Mouse (Mus musculus) skeletal muscle tissue, adult 2 months (tissue): ENCODE measurements around the gene Bcas1.
"Not testable (repeated sequence)": the region's sequence is repeated elsewhere in the genome, so short reads cannot be mapped to it uniquely, and the experiment has no call there.

Experiments used
- DNase-seq: peaks from one replicate; pipeline ENCODE4 v3.0.0-alpha.2; 2012; ENCODE audit warnings: low read depth, low spot score

Bcas1 gene

DNA sequence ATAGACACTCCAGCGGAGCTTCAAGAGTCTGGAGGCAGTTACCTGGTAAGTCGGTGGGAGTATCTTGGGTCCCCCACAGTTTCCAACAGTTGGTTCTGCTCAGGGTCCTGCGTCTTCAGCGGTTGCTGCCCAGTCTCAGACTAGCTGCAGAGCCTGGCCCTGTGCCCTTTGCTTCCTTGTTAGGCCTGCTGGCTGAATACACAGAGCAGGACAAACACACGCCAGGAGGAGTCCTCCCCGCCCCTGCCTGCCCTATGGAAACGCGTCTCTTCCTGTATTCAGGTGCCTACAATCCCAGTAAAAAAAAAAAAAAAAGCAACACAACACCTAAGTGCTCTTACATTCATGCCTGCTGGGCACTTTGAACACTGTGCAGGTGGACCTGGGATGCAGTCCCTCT is at the start of gene Bcas1:
Gene Bcas1 (minus strand): TSS at position 142 of the 400 bp plus-strand sequence.
- no peak for DNase-seq

DNA sequence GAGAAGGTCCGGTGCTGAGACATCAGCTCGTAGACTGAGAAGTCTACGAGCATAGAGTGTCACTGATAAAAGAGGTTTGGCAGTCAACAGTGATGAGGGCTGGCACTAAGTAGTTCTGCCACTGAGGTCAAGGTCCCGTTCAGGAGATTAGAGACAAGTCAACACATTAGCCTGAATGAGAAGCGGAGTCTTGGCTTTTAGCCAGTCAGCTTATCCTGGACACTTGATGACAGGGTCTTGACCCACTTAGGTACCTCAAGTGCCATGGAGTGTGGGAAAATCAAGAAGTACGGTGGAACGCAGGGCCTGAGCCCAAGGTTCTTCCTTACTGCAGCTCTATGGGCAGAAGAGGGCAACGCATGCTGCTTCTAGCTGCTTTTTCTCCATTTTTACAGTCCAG is 49.0 kb upstream of the Bcas1 start:
- no peak for DNase-seq

DNA sequence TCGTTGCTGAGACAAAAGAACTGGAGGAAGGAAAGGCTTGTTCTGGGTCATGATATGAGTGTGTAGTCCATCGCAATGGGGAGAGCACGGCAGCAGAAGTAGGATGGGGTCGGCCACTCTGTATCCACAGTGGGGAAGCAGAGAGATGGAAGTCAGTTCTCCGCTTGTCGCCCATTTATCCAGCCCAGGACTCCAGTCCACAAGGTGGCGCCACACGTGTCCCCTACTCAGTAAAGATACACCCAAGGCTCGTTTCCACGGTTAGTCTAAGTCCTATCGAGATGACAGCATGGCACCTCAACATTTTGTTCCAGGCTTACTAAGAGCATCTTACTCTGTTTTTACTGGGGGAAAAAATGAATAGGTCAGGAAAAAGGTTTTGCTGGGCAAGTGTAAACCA is 48.6 kb upstream of the Bcas1 start:
- no peak for DNase-seq

DNA sequence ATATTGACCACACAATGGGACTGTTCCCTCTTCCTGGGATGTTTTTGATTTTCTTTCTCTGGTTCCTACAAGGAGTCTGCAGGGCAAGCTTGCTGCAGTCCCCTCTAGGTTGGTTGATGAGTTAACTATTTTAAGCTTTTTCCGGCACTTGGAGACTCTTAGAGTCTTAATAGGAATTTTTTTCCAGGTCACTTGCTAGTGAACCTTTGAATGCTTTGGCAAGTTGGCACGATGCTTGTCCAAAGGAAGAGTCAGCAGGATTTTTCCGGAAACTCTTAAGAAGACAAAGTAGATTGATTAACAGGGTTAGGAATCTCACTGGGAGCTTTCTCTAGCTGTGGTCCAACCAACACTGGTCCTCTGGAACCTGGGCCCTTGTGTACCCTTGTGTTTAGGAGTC is 47.5 kb upstream of the Bcas1 start:
- no peak for DNase-seq

- no peak for DNase-seq
Measured at GRCm38 (mm10) chr2:170474125-170474524, 46.5 kb upstream of the Bcas1 start.

GRCm38 (mm10) chr2:170470591-170470990 is 42.9 kb upstream of the Bcas1 start:
- no peak for DNase-seq

DNA sequence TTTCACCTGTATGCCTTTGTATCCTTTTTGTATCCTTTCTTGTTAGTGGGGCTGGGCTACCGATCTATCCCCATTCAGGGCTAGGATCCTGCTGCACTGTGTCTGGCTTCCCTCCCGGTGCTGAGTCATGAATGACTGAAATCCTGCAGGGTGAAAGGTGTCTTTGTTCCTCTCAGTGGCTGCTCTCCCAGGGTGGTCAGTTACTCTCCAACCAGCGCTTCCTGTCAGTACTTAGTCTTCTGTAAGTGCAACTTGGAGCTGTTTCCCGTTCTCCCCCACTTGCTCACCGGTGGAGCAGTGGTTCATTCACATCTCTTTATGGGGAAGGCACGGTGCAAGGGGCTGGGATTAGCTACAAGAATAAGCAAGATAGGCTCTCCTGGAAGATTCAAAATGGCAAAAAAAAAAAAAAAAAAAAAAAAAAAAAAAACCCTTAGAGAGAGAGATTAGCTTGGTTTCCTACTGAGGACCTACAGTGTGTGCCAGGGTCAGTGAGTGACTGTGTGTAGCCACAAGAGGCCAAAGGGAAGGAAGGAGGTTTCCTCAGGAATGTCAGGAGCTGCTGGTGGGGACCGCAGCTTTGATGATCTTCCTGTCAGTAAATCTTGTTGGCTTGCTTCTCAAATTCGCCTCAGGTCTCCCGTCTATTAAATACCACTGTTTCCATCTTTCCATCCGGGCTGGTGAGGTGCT is 42.1 kb upstream of the Bcas1 start:
- DNase-seq = no peak

DNA sequence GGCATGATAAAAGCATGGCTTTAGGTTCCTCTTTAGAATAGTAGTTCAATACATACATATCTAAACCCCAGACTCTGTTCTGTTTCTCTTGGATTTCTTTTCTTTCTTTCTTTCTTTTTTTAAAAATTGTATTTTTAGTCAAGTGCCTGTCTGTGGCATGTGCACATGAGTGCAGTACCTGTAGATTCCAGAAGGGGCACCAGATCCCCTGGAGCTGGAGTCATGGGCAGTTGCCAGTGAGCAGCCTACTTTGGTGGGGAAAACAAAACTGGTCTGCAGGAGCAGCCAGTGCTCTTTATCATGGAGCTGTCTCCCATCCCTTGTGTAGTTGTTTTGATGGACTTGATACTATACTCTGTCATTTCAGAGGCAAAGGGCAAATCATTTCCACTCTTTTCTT is 40.4 kb upstream of the Bcas1 start:
- DNase-seq = no peak

GRCm38 (mm10) chr2:170464817-170465216 is 37.2 kb upstream of the Bcas1 start:
- DNase-seq = no peak

GRCm38 (mm10) chr2:170461652-170462051 is 34.0 kb upstream of the Bcas1 start:
- no peak for DNase-seq

DNA sequence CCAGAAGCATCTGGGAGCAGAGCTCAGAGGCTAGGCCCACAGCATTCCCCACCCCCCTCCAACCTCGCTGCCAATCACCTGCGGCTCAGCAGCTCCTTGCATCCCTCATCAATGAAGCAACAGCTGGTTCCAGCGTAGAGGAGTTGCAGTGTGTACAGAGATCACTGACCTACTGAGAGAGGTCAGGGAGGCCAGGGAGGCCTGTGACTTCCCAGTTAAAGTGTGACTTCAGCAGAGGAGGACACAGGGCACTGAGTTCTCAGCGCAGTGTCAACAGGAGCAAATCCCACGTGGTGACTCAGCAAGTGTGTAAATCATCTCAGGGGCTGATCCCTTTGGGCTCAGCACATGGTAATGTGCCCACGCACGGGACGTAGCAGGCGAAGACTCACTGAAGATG is 32.2 kb upstream of the Bcas1 start:
- DNase-seq = no peak

- no peak for DNase-seq
Measured at GRCm38 (mm10) chr2:170459183-170459582, 31.5 kb upstream of the Bcas1 start.

DNA sequence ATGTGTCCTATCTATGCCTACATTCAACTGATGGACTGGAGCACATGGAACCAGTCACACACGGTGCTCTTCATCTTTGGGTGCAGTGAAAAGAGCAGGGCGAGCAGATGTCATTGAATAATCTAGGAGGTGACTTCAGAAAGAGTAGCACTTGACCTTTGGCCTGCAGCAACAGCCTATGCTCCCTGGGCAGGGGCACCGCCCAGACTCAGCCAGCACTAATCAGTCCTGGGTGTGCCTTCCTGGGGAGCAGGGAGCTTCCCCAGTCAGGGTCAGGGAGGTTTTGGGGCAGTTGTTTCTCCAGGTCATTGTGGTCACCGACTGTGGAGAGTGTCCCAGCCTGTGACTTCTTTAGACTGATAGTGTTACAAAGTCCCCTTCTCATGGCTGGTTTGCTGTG is 26.2 kb upstream of the Bcas1 start:
- not testable (repeated sequence) for DNase-seq

- DNase-seq = peak; percentile 44
Measured at GRCm38 (mm10) chr2:170450933-170451332, 23.3 kb upstream of the Bcas1 start.

DNA sequence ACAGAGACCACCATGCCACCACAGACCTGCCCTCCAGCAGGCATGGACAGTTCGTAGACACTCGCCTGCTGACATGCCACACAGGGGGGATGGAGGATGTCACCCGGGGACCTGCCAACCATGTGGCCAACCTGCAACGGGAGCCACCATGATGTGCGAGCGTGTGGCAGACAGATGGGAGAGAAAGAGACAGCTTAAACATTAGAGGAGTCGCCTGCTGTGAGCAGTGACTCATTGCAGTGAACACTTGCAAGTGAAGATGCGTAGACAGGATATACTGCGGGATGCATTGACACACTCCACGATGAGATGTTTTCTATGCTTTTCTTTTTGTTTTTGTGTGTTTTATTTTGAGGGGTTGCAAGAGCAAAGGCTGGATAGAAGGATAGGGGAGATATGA is 20.0 kb upstream of the Bcas1 start:
- no peak for DNase-seq

GRCm38 (mm10) chr2:170446843-170447383 is 19.3 kb upstream of the Bcas1 start:
- DNase-seq = no peak

- DNase-seq = no peak
Measured at GRCm38 (mm10) chr2:170445861-170446260, 18.2 kb upstream of the Bcas1 start.

GRCm38 (mm10) chr2:170442535-170442934 is 14.9 kb upstream of the Bcas1 start:
- DNase-seq = no peak

- no peak for DNase-seq
Measured at GRCm38 (mm10) chr2:170438782-170439181, 11.1 kb upstream of the Bcas1 start.

GRCm38 (mm10) chr2:170436204-170436603 is 8.6 kb upstream of the Bcas1 start:
- no peak for DNase-seq

- DNase-seq = no peak
Measured at GRCm38 (mm10) chr2:170432152-170432551, 4.5 kb upstream of the Bcas1 start.

DNA sequence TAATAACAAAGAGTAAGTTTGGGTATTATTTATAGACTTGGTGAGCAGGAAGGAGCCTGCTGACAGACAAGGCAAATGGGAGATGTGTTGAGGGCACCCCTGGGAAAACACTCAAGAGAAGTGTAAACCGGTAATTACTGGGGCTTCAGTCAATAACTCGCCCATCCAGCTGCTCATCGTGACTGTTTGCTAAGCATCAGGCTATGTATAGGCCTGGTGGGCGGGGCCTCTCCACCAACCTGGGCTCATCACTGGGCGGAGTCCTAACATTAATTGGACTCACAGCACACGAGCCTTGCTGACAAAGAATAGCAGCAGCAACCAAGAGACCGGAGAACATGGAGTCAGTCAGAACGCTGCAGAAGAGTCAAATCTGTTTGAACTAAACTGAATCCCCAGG is 1.3 kb upstream of the Bcas1 start:
- DNase-seq = no peak

DNA sequence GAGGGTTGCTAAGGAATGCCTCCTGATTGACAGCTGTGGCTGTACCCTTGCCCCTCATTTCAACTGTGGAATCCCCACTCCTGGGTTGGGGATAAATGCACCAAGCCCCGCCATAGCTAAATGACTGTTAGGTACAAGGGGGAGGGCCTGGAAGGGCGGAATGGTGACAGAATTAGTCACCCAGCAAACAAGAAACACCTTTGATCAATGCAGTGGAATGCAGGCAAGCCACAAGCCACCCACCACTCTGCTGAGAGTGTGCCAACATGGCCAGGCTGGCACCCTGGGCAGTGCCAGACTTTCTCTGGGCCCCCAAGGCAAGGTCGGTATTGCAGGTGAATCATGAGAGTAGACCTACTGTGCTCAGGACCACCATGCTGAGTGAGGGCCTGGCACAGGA is 3.5 kb downstream of the Bcas1 start:
- DNase-seq = no peak

DNA sequence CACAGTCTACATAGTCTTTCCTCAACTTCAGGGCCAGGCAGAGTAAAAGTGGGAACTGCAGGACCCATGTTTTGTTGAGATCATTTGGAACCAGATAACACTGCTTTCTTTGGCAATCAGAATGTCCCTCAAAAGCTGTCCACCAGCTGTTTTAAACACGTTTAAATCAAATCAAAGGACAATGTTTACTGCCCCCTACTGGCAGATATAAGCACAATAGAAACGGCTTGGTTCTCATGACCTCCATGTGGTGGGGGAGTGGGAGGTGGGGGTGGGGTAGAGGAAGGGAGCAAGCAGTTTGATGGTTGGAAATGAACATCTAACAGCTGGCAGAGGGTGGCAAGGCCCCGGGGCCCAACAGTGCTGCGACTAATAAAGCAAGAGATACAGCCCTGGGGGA is 5.7 kb downstream of the Bcas1 start:
- no peak for DNase-seq
